Mouse (Mus musculus) midbrain, embryonic 11.5 days (tissue): ENCODE results near the gene B3gnt8. TPM values are rescaled to one million over a fixed set of nuclear protein-coding genes. Genes with fewer than 3 reads are reported as not detected.

ENCODE experiments used
- ATAC-seq: fragments of 200-750 bp; cut with Nextera tagmentation; 2 replicates; pipeline ENCODE4 v1.8.0; 2017; ENCODE audit warnings: moderate TSS enrichment, moderate library complexity; ENCODE audit not compliant: low FRiP score
- DNase-seq: peaks from one replicate; pipeline ENCODE4 v3.0.0; 2015; ENCODE audit warnings: low spot score; ENCODE audit errors: missing footprints
- H3K27ac ChIP-seq: fragments of 300-500 bp; sonication (generic); 2 replicates; pipeline ENCODE4 v1.5.1; 2014; ENCODE audit warnings: low read depth, low read length
- H3K27me3 ChIP-seq: fragments of 300-500 bp; sonication (generic); 2 replicates; pipeline ENCODE4 v1.6.1; 2014; ENCODE audit warnings: mild to moderate bottlenecking, low read length, moderate library complexity, mixed read lengths; ENCODE audit not compliant: control insufficient read depth, insufficient read depth
- H3K36me3 ChIP-seq: fragments of 300-500 bp; sonication (generic); 2 replicates; pipeline ENCODE4 v1.6.1; 2014; ENCODE audit warnings: mild to moderate bottlenecking, low read length, moderate library complexity, mixed read lengths; ENCODE audit not compliant: control insufficient read depth, insufficient read depth
- H3K4me1 ChIP-seq: fragments of 300-500 bp; sonication (generic); 2 replicates; pipeline ENCODE4 v1.6.1; 2014; ENCODE audit warnings: low read length; ENCODE audit not compliant: control insufficient read depth, insufficient read depth
- H3K4me2 ChIP-seq: fragments of 300-500 bp; sonication (generic); 2 replicates; pipeline ENCODE4 v1.6.1; 2014; ENCODE audit warnings: mild to moderate bottlenecking, moderate library complexity
- H3K4me3 ChIP-seq: fragments of 300-500 bp; sonication (generic); 2 replicates; pipeline ENCODE4 v1.5.1; 2014; ENCODE audit warnings: low read depth, low read length
- H3K9ac ChIP-seq: fragments of 300-500 bp; sonication (generic); 2 replicates; pipeline ENCODE4 v1.6.1; 2014; ENCODE audit warnings: low read length
- H3K9me3 ChIP-seq: fragments of 300-500 bp; sonication (generic); 2 replicates; pipeline ENCODE4 v1.6.1; 2016; ENCODE audit warnings: low read length; ENCODE audit not compliant: control insufficient read depth
- WGBS: fragments of 180-500 bp; shearing (Covaris S2); extraction: QIAGEN DNeasy Blood & Tissue Kit; methylation state at CpG from one replicate; pipeline ENCODE4 v1.1.7; 2014; 5-methylcytosine and 5-hydroxymethylcytosine counted together
- polyA plus RNA-seq: library from polyadenylated mRNA; unstranded; fragments of >200 nt; fragmentation: Nextera tagmentation; extraction: Ambion mirVana; gene quantifications from 2 replicates; pipeline ENCODE4 v1.2.1, GENCODE M21; 2014

B3gnt8 gene
- polyA plus RNA-seq, 1 experiment from 2014 or later, result 0.36 TPM

DNA sequence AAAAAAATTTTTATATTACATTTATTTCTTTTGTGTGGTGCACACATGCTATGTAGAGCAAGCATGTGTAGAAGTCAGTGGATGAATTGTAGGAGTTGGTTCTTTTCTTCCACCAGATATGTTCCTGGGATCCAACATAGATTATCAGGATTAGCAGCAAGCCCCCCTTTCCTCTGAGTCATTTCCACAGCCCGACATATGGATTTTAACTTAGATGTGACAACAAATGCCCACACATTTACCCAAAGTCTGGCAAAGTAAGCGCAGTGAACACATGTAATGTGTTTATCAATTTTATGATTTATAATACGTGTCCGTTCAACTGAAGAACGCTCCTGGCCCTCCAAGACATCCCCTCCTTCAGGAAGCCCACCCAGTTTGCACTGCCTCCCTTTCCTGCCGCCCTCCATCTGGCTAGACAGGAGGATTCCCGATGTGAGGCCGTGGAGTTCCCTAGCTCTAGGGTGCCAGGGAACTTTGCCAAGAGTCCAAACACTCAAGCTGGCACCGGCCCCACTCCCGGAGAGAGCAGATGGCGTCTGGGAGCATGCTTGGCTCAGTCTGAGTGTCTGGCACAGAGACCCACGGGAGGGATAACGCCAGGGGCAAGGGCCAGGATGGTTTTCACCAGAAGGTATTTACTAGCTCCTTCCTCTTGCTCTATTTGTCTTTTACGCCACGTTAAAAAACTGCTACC is 49.8 kb downstream of the B3gnt8 start:
- Histone ChIP-seq H3K27me3 (peaks cover 22% of the 10 kb centered on the region), H3K27ac (no peak overlapping the region), H3K4me2 (no peak overlapping the region), H3K4me1 (0 out of 2 replicates have a peak, but pooled peaks cover 5% of the 10 kb centered on the region), H3K9ac (no peak overlapping the region), H3K36me3 (no peaks in the 10 kb centered on the region), H3K9me3 (no peaks in the 10 kb centered on the region), H3K4me3 (no peak overlapping the region)
- DNase-seq (peak; percentile 82), ATAC-seq (no peak)
- WGBS, result 88% methylated on average over 15 of the region's 15 CpGs

DNA sequence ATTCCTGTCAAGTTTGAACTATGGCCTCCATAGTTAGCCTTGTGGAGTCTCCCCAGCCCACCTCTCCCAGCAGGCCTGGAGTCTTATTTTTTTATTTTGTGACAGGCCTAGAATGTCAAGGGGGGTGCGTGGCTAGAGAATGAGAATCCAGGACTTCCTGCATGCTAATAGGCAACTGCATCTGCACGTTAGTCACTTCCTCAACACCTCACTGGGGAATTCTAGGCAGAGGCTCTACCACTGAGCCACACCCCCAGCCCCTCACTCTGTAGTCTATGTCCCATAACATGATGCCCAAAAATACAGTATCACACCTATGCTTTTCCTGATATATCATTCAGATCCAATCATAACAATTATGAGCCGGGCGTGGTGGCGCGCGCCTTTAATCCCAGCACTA is 50.6 kb downstream of the B3gnt8 start:
- no peaks in the 10 kb centered on the region for H3K36me3 ChIP-seq
- no peak overlapping the region for H3K4me2 ChIP-seq
- no peak overlapping the region for H3K27ac ChIP-seq
- WGBS, result 93% methylated on average over 7 of the region's 7 CpGs
- ATAC-seq (no peak), DNase-seq (peak; percentile 35)
- H3K9ac ChIP-seq, result no peak overlapping the region
- peaks cover 22% of the 10 kb centered on the region for H3K27me3 ChIP-seq
- H3K4me3 ChIP-seq, result no peak overlapping the region
- H3K9me3 ChIP-seq, result no peaks in the 10 kb centered on the region
- H3K4me1 ChIP-seq, result 0 out of 2 replicates have a peak, but pooled peaks cover 6% of the 10 kb centered on the region

DNA sequence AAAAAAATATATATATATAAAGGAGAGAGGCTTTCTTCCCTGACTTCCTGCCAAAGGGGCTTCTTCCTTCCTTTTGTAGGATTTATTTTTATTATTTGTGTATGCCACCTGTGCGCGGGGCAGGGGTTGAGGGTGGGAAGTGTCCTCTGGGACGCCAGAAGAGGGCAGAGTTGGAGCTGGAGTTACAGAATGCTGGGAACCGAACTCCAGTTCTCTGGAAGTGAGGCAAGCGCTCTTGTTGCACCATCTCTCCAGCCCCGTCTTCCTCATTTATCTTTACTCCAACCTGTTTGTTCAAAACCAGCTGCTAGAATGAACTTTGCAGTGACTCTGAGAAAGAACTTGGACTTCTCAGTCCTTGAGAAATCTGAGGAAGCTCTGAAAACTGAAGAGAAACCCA is 53.5 kb downstream of the B3gnt8 start:
- peak overlapping the region; percentile 65; the same call in 1 of the 2 replicates for H3K9ac ChIP-seq
- ATAC-seq, result no peak
- DNase-seq, result no peak
- peak overlapping the region; percentile 49; the same call in 1 of the 2 replicates for H3K4me3 ChIP-seq
- H3K36me3 ChIP-seq, result no peaks in the 10 kb centered on the region
- peak overlapping the region; percentile 60 for H3K4me2 ChIP-seq
- H3K4me1 ChIP-seq, result 0 out of 2 replicates have a peak, but pooled peaks cover 3% of the 10 kb centered on the region
- 12% methylated on average over 6 of the region's 6 CpGs for WGBS
- H3K27me3 ChIP-seq, result peaks cover 6% of the 10 kb centered on the region; the same call in 1 of the 2 replicates
- H3K27ac ChIP-seq, result no peak overlapping the region
- no peaks in the 10 kb centered on the region for H3K9me3 ChIP-seq

DNA sequence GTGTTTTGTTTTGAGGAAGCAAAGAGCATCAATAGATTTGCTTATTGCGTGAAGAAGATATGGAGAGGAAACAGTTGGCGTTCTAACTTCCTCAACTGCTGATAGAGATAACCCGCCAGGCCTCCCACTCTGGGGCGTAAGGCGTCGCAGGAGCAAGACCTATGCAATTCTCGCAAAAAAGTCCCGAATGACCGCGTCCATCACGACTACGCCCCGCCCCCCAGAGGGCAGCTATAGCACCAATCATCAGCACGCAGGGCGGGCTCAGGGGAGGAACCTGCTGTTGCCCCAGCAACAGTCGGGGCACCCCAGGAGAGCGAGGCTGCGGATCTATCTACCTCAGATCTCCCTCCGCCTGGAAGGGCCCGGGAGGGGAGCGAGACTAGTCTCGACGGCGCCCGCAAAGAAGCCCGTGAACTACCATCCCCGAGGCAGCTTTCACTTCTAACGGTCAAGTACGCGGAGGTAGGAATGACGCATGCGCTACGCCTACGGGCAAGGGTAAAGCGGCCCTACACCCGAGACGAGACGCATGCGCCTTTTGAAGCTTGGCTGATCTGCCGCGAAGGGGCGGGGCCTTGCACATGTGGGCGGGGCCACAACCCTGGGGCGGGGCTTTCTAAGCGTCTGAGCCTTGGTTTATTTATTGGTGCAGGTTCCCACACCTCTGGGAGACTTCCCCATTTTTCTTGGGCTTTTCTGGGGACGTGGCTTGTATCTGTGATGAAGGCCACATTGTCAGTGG is 54.2 kb downstream of the B3gnt8 start, which contains the start of gene B9d2:
B9d2 (plus strand) TSS at position 267 of the 745 bp plus-strand sequence.
- Histone ChIP-seq H3K27ac (peak within 1 kb of the TSS; percentile 83), H3K9me3 (no peaks in the 10 kb centered on the region), H3K4me2 (peak within 1 kb of the TSS; percentile 60), H3K4me3 (peak within 1 kb of the TSS; percentile 49), H3K36me3 (no peaks in the 10 kb centered on the region), H3K27me3 (peaks cover under 1% of the 10 kb centered on the region; the same call in 1 of the 2 replicates), H3K9ac (peak within 1 kb of the TSS; percentile 65), H3K4me1 (0 out of 2 replicates have a peak, but pooled peaks cover 3% of the 10 kb centered on the region)
- WGBS, result under 1% methylated on average over 46 of the region's 46 CpGs
- ATAC-seq (peak; percentile 98), DNase-seq (peak; percentile 99)

DNA sequence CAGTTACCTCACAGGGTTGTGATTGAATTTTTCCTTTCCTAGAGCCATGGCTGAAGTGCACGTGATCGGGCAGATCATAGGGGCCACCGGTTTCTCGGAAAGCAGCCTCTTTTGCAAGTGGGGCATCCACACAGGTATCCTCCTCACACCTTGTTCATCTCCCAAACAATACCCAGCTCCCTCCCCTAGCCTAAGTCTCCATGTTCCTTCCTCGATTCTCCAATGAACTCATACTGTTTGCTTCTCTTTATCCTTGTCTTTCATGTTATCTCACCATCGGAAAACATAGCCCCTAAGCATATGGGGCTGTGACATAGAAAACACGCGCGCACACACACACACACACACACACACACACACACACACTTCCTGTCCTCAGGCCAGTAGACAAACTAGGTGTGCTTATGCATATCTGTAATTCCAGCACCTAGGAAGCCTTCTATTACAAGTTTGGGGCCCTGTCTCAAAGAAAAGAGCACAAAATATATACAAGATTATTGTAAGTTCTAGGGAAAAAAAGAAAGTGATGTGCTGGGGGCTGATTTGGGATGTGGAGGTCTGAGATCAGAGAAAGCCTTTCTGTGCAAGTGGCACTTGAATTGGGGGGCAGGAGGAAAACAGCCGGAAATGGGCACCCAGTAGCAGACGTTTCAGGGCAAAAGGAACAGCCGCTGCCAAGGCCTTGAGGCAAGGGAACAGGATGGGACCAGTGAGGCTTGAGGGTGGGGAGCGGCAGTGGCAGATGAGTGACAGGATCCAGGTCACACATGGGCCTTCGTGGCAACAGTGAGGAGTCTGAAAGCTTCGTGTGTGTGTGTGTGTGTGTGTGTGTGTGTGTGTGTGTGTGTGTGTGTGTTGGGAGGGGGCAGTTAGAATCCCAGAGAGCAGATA is 55.1 kb downstream of the B3gnt8 start:
- DNase-seq (peak; percentile 70), ATAC-seq (no peak)
- Histone ChIP-seq H3K36me3 (no peaks in the 10 kb centered on the region), H3K4me1 (peaks cover 7% of the 10 kb centered on the region), H3K27me3 (peaks cover 9% of the 10 kb centered on the region), H3K4me3 (peak overlapping the region; percentile 49; the same call in 1 of the 2 replicates), H3K27ac (no peak overlapping the region), H3K4me2 (peak overlapping the region; percentile 60), H3K9me3 (no peaks in the 10 kb centered on the region), H3K9ac (no peak overlapping the region)
- 59% methylated on average over 15 of the region's 15 CpGs for WGBS

DNA sequence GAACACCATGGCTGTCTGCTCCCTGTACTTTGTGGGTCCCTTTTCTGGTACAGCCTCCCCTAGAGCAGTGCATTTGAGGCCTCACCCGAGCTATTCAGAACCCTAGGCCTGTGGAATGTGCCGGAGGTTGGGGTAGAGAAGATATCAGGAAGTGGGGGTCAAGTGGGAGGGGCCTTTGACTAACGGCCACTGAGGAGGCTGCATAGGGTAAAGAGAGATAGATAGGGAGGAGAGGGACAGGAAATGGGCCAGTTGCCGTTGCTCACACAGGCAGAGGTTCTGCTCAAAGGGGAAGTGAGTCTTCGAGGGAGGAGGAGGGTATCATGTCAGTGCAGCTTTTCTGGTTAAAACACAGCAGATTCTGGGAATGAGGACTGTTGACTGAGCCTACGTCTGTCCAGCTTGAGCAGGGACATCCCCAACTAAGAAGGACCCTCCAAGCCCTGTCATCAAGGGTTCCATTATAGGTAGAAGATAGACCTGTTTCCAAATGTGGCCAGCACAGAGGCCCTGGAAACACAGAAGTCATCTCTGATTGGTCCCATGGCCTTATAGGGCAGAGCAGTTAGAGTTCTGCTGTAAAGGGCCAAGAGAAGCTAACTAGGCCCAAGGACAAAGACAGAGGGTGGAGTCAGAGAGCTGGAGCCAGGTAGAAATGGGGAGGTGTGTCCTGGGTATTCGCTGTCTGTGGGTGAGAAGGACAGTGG is 57.2 kb downstream of the B3gnt8 start:
- Histone ChIP-seq H3K36me3 (no peaks in the 10 kb centered on the region), H3K4me2 (no peak overlapping the region), H3K9ac (no peak overlapping the region), H3K27ac (no peak overlapping the region), H3K9me3 (no peaks in the 10 kb centered on the region), H3K4me3 (no peak overlapping the region), H3K4me1 (peaks cover 13% of the 10 kb centered on the region), H3K27me3 (peaks cover 29% of the 10 kb centered on the region)
- 70% methylated on average over 7 of the region's 7 CpGs for WGBS
- DNase-seq (no peak), ATAC-seq (no peak)

DNA sequence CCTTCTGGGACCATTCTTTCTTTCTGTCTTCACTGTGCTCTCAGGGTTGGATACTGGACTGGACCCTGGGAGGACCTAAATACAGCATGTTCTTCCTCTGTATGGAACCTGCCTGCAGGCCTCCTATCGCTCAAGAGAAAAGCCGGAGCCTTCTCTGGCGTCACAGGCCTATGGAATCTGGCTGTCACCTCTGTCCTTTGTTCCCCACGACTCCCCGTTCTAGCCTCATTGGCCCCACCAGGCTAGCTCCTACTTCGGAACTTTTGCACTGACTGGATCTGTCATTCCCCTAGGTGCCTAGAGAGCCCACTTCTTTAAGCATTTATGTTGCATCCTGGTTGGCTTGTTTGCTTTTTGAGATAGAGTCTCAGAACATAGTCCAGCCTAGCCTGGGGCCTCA is 58.2 kb downstream of the B3gnt8 start:
- Histone ChIP-seq H3K27ac (no peak overlapping the region), H3K27me3 (peaks cover 40% of the 10 kb centered on the region), H3K4me2 (no peak overlapping the region), H3K36me3 (no peaks in the 10 kb centered on the region), H3K9me3 (no peaks in the 10 kb centered on the region), H3K4me1 (peaks cover 18% of the 10 kb centered on the region), H3K9ac (no peak overlapping the region), H3K4me3 (no peak overlapping the region)
- DNase-seq, result no peak
- 85% methylated on average over 6 of the region's 6 CpGs for WGBS
- no peak for ATAC-seq
